Mouse (Mus musculus): Measurements from ENCODE around the gene Pax2.

Gene Pax2

DNA sequence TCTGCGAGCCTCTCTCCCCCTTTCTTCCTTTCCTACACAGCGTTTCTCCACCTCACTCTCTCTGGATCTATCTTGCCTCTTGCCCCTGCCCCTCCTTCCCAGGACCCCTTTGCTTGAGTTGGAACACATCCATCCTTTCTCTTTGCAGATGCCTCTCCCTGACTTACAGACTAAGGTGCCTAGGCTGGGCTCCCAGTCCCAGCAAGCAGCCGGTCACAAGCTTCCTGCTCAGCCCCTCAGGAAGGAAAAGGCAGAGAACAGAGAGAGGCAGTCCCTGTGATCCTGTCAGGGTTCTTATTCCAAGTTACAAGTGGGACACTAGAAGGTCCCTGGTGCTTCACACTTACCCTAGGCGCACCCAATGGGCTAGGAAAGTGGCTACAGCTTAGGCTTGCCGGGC lies 7.6 kb upstream of the Pax2 start:
- DNase-seq (ENCODE audit: low spot score in 2 of 2) = no peak

DNA sequence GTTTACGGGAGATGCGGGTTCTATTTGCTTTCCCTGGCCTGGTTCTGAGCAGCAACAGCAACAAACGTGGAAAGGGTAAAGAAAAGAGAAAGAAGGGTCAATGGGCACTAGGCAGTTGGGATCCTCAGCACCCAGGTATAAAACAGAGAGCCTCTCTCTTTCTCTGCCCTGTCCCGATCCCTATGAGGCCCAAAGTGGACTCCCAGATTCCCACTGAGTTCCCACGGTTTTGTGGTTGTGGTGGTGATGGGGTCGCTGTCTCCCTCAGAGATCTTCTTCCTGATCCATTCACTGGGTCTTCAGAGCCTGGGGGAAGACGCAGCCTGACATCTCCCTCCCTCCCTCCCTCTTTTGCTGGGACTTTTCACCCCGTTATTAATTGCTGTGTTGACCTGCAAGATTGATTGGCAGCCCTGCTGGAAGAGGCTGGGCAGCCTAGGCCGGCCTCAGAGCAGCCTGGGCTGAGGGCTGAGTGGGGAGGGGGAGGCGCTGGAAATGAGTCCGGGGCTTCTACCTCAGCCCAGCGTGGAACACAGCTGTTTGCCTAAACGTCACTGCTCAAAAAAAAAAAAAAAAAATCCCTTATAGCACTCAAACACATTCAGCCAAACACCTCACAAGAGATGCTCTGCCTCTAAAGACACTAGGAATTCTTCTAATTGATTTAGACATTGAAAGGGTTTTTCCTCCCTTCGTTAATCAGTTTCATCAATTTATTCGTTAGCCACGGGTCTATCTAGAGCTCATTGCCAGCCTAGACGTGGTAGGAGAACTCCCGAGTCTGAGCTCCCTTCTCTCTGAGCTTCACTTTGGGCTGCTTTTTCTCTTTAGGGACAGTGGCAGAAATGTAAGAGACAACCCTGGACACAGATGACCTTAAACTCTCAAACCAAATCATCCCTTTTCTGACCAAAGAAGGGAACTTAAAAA lies 6.5 kb upstream of the Pax2 start:
- no peak for DNase-seq (ENCODE audit: low spot score in 2 of 2)

DNA sequence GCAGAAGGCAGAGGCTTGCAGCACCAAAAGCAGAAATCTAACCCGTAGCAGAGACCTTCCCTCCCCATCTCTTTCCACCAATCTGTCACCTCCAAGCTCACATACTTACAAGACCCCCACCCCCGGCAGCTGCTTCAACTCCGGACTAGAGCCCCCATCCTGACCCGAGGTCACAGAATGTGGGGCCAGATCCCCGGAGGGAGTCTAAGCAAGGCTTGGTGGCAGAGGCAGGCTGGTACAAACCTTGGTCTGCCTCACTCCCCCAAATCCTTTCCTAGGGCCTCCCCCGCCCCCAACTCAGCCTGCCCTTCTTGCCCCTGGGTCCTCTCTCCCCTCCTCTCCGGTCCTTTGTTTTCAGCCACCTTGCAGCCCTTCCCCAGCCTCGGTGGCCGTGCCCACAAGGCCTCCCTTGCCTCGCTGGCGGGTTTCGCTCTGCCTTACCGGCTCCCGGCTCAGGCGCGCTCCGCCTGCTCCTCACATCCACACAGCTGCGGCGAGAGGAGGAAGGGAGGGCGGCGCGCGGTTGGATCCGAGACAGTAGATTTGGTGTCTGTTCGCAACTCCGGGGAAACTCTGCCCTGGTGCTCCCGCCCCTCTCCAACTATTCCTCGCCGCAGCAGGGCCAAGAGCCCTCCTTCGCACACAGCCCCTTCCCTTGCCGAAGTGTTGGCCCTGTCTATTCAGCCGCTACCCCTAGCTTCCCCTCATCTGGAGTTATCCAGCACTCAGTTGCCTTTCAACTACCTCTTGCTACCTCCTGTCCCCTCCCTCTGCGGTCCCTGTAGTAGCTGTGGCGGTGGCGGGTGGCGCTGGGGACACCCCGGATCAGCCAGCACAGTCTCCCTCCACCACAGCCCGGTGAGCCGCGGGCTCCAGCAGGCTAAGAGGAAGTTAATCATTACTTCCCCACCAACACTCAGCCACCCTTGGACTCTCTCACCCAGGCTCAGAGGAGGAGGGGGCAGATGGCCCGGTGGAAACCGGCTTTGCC lies 5.5 kb upstream of the Pax2 start:
- DNase-seq (ENCODE audit: low spot score in 2 of 2) = no peak

DNA sequence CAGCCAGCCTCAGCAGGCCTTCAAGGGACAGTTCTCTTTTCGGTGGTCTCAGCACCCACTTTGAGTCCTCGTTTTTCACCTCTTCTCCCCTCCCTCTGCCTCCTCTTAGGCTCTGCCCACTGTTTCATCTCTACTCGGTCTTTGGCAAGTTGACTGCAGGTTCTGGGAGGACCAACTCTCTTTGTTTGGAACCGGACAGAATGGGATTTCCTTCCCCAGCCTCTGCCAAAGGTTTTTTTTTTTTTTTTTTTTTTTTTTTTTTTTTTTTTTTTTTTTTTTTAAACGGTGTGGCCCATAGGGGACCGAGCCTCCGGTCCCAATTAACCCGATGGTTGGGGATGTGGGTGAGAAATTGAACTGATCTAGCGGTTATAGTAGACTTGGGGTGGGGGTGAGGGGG lies 4.8 kb upstream of the Pax2 start:
- no peak for DNase-seq (ENCODE audit: low spot score in 2 of 2)

DNA sequence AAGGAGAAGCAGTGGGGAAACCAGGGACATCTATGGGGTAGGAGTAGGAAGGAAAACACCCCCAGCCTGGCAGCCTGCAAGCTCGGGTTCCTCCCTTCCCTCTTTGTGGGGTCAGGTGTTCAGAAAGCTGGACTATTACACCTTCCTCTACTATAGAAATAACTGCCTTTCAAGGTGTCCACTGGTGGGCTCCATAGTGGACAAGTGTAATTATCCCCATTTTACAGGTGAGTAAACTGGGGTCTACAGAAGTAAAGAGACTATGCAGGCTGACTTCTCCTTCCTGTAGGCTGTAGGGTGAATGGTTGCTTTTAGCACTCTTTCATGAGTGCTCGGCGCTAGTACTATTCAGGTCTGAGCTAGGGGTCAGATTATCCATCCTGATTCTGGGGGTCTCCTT lies 4.3 kb upstream of the Pax2 start:
- no peak for DNase-seq (ENCODE audit: low spot score in 2 of 2)

DNA sequence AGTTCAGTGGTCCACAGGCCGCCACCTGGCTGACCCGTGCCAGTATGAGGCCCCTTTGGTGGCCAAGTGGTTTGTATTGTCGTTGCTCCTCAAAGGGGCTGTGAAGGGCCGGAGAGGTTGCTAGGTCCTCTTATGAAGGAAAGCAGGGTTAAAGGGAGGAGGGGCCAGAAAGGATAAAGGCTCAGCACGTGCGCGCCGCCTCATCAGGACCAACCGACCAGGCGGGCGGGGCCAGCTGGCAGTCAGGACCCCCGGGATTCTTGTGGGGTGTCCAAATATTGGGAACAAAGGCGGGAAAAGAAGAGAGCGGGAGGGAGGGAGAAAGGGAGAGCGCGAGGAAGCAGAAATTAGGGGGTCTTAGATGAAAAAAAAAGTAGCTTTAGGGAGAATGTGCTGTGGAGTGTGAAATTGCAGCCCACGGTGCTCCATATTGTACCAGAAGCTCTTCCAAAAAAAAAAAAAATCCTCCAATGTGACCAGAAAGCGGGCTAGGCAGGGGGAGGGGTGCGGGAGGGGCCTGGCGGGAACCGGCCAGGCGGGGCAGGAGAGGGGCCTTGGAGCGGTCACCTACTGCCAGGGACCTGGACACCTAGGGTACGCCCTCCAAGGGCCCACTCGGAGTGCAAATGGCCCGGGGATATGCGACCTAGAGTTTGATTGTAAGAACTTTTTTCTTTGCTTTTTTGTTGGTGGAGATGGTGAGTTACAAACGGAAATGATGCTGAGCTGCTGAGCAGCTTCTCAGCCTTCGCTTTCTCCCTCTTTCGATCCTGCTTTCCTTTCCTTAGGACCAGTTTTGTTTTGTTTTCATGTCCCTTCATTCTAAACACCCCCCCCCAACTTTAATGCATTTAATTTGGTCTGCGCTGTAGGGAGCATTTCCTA lies 3.5 kb upstream of the Pax2 start:
- DNase-seq (ENCODE audit: low spot score in 2 of 2) = no peak

DNA sequence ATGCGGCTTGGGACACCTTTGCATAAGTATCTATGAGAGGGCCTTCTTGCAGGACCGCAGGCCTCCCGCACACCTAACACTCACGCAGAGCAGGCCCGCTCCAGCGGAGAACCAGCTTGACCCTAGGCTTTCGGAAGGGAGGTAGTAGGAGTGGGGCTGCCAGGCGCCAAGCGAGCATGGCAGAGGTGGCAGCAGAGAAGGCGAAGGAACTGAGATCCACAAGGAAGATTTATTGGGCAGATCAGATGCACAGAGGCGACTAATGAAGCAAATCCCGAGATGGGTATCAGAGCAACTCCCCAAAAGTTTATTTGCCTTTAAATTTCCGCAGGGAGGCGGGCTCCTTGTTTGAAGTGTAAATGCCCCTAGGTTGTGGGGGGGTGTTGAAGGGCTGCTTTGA lies 2.5 kb upstream of the Pax2 start:
- no peak for DNase-seq (ENCODE audit: low spot score in 2 of 2)

DNA sequence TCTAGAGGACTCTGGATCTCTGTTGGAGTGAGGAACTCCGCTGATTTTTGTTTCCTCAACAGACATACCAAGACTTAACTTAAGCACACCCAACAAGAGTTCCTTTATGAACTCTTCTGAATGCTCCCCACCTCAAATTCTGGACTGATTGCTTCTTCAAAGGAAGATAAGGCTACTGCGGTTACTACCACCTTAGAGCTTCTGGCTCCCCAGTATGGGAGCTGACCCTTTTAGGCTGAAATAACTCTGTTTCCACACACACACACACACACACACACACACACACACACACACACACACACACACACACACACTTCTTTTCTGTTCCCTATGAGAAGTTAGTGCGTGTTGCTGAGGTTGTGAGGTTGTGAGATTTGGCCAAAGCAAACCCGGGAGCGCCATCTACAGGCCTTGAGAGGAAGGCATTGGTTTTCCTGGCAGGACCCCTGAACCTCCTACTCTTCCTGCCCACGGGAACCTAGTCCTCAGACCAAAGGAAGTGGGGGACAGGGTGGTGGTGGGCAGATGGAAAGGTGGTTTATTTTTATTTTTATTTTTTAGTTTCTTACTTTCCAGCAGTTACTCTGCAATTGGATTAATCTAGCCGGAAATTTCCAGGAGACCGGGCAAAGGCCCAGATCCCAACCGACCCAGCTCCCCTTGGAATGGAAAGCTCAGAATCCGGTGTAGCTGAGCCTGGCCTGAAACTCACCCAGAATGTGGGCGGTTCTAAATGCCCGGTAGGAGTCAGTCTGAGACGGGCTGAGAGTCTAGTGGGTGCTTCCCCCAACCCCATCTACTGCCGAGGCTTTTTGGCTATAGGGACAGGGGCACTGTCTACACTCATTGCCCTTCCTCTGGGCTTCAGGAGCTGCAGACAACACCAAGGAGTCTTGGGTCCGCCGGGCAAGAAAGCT lies 1.1 kb upstream of the Pax2 start:
- no peak for DNase-seq (ENCODE audit: low spot score in 2 of 2)

DNA sequence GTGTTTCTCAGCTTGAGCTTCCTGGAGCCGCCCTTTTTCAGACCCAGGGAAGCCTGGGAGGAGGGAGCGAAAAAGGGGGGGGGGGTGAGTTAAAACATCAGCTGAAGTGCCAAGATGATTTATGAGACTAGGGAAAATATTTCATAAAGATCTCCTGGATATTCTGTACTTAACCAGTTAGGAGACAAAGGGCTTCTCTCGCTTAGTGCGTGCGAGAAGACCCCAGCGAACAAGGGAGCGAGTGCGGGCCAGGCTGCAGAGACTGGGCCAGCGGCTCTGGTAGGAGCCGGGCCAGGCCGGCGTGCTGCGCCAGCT lies 510 bp upstream of the Pax2 start:
- no peak for DNase-seq (ENCODE audit: low spot score in 2 of 2)

DNA sequence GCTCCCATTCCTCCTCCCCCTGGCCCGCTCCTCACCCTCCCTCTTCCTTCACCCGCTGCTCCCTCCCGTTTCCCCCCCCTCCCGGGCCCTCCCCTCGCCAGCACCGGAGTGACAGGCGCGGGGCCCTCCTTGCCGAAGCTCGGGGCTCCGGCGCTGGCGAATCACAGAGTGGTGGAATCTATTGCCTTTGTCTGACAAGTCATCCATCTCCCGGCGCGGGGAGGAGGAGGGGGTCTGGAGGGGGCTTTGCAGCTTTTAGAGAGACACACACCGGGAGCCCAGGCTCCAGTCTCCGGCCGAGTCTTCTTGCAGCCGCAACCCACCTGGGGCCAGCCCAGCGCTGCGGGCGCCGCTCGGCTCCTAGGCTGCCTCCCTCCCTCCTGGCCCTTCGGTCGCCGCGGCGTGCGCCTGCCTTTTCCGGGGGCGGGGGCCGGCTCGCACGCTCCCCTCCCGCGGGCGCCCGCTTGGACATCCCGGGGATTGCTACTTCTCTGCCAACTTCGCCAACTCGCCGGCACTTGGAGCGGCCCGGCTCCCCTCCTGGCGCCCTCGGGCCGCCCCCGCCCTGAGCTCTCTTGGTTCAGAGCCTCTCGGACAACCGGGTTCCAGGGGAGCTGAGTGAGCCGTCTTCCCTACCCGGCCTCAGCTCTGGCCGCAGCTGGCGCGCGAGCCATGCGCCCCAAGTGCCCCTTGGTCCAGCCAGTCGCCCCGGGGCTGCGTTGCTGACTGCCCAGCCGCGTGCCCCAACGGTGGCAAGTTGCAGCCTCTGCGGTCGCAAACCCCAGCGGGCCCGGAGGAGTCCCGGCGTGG lies 781 bp downstream of the Pax2 start:
- DNase-seq (ENCODE audit: low spot score in 2 of 2) = no peak

DNA sequence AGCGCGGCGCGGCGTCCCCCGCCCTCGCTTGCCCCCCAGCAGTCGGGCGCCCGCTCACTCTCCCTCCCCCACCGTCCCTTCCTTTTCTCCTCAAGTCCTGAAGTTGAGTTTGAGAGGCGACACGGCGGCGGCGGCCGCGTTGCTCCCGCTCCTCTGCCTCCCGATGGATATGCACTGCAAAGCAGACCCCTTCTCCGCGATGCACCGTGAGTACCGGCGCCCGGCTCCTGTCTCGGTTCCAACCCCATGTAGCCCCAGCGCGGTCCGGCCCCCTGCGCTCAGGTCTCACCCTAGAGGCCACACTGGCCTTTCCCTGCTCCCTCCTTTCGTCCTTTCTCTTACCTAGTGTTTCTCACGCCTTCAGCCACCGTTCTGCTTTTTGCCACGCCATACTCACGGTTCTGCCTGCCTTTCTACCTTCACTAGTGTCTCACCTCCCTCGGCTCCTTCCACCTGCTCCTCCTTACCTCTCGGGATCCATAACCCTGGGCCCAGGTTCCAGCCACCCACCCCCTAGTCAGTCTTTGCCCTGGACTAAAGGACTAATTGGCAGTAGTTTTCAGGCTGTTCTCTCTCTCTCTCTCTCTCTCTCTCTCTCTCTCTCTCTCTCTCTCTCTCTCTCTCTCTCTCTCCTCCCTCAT lies 1.5 kb downstream of the Pax2 start:
- DNase-seq (ENCODE audit: low spot score in 2 of 2) = no peak

DNA sequence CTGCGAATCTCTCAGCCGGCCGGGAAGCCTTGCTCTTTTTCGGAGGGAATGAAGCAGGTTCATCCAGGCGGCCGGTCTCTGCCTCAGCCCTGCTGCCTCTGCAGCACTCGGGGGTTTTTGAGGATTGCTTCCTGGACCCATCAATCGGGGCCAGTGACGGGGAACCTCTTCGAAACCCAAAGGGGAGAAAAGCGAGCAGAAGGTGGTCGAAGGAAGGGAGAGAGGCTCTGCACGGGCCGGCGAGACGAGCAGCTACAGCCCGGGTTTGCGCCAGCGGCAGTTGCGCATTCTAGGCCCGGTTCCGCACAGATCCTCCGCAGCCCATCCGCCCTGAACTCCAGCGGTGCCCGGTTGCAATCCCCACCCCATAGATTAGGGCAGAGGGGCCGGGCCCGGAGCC lies 3.0 kb downstream of the Pax2 start:
- no peak for DNase-seq (ENCODE audit: low spot score in 2 of 2)

DNA sequence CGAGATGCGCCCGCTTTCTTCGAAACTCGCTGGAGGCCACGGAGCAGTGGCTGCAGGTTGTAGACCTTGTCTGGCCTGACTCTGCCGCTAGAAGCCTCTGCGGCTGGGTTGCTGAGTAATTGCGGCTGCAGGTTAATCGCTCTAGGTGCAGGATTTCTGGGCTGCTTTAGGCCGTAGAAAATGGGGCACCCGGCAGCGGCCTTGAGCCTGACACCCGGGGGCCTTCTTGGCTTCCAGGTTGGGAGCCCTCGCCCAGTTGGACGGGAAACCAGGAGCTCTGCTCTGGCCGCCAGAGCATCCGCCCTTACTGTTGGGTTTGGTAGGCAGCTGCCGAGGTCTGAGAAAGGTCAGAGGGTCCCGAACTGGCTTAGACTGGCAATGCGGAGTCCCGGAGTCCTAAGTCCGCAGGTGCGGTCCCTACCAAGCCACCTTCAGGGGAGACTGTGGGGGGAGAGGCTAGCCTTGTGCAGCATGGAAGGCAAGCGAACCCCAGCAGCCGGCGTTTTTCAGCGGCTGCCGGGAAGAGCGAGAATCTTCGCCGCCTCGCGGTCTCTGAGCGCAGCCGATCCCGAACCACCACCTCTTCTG lies 3.8 kb downstream of the Pax2 start:
- no peak for DNase-seq (ENCODE audit: low spot score in 2 of 2)

DNA sequence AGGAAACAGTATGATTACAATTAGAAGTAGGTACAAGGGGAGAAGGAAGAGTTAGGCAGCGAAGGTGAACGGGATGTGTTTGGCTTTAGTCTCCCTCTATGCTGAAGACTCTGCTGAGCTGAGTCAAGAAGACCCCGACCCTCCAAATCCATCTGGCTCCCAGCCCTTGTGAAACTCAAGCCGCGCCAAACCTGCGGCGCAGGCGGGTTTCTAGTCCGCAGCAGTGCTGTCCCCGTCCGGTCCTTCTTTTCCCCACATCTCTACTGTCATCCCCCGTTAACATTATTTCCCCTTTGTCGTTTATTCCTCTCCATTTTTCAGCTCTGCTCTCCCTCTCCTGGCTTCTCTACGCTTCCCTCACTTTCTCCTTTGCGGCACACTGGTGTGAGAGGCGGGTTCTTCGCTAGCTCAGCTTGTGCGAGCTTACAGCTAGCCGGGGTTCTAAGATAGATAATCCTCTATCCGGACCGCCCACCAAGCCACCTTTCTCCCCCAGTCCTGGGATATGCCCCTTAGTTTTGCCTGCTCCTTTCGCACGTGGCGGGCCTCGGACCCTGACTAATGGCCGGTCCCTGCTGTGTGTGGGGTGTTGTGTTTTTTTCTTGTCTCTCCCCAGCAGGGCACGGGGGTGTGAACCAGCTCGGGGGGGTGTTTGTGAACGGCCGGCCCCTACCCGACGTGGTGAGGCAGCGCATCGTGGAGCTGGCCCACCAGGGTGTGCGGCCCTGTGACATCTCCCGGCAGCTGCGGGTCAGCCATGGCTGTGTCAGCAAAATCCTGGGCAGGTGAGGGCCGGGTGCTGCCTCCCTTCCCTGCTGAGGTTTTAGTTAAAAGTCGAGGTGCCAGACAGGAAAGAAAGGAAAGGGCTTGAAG lies 4.7 kb downstream of the Pax2 start:
- DNase-seq (ENCODE audit: low spot score in 2 of 2) = no peak

DNA sequence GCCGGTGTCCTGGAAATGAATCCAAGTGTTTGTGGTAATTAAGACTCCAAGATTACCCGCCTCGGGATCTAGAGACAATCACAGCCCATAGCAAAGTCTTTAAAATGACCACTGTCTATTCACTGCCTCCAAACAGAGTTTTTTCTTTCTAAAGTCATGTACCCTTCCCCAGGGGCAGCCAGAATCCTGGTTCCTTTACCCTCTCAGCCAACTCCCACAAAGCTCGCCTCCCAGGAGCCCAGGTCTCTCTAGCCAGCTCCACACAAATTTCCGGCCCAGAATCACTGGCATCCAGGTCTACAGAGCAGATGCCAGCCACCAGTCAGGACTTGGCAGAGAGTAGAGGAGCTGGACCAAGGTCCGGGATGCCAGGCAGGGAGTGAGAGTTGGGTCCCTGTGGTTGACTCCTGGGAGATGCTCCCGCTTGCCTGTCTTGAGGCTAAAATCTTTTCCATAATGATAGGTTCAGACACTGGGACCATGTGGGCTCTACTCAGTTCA lies 6.3 kb downstream of the Pax2 start:
- no peak for DNase-seq (ENCODE audit: low spot score in 2 of 2)

DNA sequence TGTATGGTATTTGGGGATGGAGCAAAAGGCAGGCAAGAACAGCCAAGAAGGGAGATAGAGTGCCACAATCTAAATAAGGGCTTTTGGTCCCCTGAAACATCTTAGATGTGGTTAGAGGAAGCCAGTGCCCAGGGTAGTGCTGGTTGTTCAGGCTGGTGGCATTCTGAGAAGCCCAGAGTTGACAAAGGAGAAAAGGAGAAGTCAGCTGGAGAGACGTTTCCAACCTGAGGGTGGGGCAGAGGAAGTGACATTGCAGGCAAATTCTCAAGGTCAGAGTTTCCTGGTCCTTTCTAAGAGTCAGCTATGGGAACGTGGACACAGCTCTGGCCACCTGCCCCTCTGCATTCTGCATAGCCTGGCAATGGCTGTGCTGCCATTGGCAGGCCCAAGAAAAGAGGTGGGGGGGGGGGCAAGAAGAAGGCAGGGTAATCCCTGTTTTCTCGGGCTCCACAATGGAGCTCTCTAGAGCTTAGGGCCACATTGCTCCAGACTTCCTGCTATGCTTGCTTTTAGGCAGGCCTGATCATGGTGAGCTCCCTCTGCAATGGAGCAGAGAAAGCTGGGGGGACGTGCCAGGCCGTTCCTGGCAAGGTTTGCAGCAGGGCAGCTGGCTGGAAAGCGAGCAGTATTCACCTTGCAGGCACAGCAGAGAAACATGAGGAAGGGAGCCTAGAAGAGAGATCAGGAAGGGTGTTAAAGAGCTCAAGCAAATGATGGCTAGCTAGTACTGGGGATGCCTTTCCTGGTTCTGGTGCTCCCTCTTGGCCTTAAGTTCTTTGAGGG lies 14.6 kb downstream of the Pax2 start:
- DNase-seq (ENCODE audit: low spot score in 2 of 2) = no peak

DNA sequence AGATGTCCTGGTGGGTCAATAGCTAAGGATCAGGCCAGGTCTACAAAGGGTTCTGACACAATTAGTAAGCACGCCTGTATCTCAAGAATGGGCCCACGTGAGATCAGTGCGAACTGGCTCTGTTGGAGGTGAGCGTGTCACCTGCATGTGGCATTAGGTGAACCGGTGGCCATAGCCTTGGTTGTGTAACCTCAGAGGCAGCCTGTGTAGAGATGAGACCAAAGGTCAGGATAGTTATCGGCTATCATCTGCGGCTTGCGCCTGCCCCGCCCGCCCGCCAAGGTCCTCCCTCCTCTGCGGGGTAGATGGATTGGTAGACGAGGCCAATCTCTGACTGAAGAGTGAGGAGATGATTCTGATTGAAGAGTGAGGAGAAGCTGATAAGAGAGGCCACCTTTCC lies 15.7 kb downstream of the Pax2 start:
- no peak for DNase-seq (ENCODE audit: low spot score in 2 of 2)
